Mouse (Mus musculus) adrenal gland (tissue): ENCODE measurements around the gene Whrn.

Experiments used
- intact Hi-C: fragments of 180-260 bp; cut with DNase I; formaldehyde crosslinking; loops from one replicate; pipeline ENCODE4 v1.15.1; 2025

Whrn gene

GRCm38 (mm10) chr4:63409908-63410582, 85.7 kb downstream of the Whrn start:
- intact Hi-C loops, result loop anchor here (2.0 to 10.0 kb wide), 2 partner anchors 41 to 175 kb away; no protein-coding TSS in a partner anchor

GRCm38 (mm10) chr4:63409317-63409907, 86.4 kb downstream of the Whrn start:
- intact Hi-C loops, result loop anchor here (2.0 kb wide), 1 partner anchor 41 kb away; no protein-coding TSS in a partner anchor

- intact Hi-C loops, result loop anchor here (2.0 kb wide), 1 partner anchor 40 kb away; no protein-coding TSS in a partner anchor
These were observed 87.1 kb downstream of the Whrn start for GRCm38 (mm10) chr4:63408649-63409048.

GRCm38 (mm10) chr4:63408247-63408646, 87.5 kb downstream of the Whrn start:
- intact Hi-C loops, result loop anchor here (2.0 kb wide), 1 partner anchor 39 kb away; no protein-coding TSS in a partner anchor

GRCm38 (mm10) chr4:63405683-63406082, 90.1 kb downstream of the Whrn start:
- intact Hi-C loops, result no loop called here

GRCm38 (mm10) chr4:63405051-63405450, 90.7 kb downstream of the Whrn start:
- intact Hi-C loops, result no loop called here

GRCm38 (mm10) chr4:63404205-63404604, 91.6 kb downstream of the Whrn start:
- intact Hi-C loops, result no loop called here

GRCm38 (mm10) chr4:63403040-63403959, 92.5 kb downstream of the Whrn start, which contains the start of gene Akna:
TSS of gene Akna (minus strand) at chr4:63403354.
- intact Hi-C loops, result no loop called here

GRCm38 (mm10) chr4:63402558-63402957, 93.2 kb downstream of the Whrn start:
- intact Hi-C loops, result no loop called here

- intact Hi-C loops, result no loop called here
These were observed 93.7 kb downstream of the Whrn start for GRCm38 (mm10) chr4:63402056-63402455.

- intact Hi-C loops, result no loop called here
These were observed 94.2 kb downstream of the Whrn start for GRCm38 (mm10) chr4:63401620-63402019.

GRCm38 (mm10) chr4:63400541-63401306, 95.1 kb downstream of the Whrn start:
- intact Hi-C loops, result no loop called here

GRCm38 (mm10) chr4:63399691-63400270, 96.0 kb downstream of the Whrn start:
- intact Hi-C loops, result no loop called here

- intact Hi-C loops, result no loop called here
These were observed 96.8 kb downstream of the Whrn start for GRCm38 (mm10) chr4:63398854-63399609.

- intact Hi-C loops, result no loop called here
These were observed 97.7 kb downstream of the Whrn start for GRCm38 (mm10) chr4:63397981-63398537.

- intact Hi-C loops, result no loop called here
These were observed 104.5 kb downstream of the Whrn start for GRCm38 (mm10) chr4:63391322-63391721.

GRCm38 (mm10) chr4:63389887-63390528, 105.8 kb downstream of the Whrn start:
- intact Hi-C loops, result no loop called here

GRCm38 (mm10) chr4:63389121-63389886, 106.5 kb downstream of the Whrn start:
- intact Hi-C loops, result no loop called here
